Mouse (Mus musculus): Measurements from ENCODE around the gene Upk3b.
A peak's percentile ranks its signal among the peaks of the same experiment; 100 is the strongest.

Upk3b gene

DNA sequence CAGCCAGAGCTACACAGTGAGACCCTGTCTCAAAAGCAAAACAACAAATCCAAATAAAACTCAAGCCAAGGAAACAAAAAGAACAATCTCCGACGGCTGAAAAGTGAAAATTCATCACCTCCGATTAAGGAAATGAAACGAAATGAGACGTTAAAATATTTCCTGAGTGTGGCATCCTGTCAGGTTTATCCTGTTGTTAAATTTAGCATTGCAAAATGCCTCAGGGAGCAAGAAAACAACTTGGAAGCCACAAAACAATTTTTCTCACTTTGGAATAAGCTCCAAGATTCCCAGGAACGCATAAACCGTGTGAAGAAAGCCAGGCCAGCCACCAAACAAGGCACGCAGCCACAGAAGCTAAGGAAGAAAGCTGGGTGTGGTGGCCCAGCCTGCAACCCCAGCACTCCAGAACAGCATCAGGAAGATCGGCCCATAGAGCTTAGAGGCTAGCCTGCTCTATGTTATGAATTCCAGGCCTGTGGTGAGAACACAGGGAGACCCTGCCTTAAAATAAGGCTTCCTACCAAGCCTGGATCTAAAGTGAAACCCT, 38.8 kb downstream of the Upk3b start:
- no peak for DNase-seq

GRCm38 (mm10) chr5:136078136-136078535, 39.8 kb downstream of the Upk3b start:
- DNase-seq: no peak

- DNase-seq: no peak
These were observed 44.0 kb downstream of the Upk3b start for GRCm38 (mm10) chr5:136082345-136082744.

DNA sequence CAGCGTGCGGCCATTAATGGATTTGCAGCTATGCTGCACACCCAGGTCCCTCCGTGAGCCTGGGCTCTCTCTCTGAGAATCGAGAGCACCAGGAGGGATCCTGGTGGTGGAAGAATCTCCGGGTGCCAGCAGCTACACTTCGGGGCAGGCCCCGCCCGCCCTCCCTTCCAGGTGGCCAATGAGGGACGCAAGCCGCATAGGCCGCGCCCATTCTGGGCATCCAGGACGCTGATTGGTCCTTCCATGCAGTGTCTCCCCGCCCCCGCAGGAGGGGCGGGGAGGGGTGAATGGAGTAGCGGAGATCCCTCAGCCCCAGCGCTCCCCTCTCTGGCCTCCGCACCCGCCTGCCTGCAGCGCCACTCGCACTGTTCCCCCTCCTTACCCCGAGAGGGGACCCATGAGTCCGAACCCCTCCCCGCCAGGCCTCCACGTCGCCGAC, 45.4 kb downstream of the Upk3b start, which contains the start of gene Rasa4:
Gene Rasa4, plus strand, starts transcription at position 248 of the 439 bp plus-strand sequence.
- DNase-seq: peak; percentile 91 to 93

DNA sequence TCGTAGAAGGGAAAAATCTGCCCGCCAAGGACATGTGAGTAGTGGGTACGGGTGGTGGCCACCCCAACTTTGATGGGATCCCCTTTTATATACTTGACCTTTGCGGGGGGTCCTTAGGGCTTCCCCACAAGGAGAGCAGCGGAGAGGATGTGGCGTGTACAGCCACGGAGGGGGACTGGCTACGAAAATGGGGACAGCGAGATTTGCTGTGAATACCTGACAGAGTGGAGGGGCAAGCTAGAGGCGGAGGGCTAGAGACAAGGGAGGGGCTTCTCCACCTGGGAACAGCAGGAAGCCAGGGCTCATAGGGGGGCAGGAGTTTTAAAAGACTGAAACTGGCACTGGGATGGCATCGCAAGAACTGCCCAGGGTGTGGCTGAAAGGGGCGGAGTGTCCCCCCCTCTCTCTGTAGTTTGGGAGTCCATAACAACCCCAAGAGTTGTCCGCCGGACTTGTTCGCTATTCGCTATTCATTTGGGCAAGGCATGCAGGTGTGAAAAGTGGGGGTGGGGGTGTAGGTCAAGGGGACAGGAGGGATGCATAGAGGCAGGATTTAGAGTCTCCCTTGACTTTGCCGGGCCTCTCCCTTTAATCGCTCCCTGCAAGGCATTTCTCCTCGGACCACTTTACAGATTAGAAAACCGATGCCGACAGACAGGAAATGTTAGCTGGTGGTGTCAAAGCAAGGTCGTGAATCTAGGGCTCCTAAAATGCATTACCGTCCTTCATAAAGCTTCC, 46.0 kb downstream of the Upk3b start:
- peak in 1 of 2 experiments; percentile 28 for DNase-seq

DNA sequence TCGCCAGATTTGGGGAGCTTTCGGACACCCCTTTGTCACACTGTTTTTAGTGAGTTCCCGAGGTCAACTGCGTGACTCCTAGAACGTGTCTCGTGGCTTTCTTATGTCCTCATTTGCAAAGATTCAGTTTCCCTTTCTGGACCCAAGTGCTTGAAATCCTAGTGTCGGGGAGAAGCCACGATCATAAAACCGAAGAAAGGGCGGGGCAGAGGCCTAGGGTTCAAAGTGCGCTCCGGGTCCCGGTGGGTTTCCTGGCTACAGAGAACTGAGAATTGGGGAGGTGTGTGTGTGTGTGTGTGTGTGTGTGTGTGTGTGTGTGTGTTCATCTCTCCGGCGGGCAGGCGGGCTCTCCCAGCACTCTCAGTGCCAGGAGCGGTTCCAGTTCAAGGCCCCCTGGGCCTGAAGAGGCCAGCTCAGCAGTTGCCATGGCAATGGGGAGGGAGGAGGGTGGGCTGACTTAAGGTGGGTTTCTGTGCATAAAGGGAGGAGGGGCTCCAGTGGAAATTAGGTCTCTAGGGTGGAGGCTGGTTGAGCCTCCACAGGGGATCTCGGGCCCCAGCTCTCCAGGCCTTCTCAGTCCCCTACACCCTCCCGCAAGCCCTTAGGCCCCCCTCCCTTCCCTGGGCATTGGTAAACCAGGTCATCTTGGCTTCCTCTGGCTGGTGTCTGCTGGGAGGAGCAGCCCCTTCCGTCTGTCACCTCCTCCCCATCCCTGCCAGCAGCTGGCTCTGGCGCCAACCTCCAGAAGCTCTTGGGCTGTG, 46.8 kb downstream of the Upk3b start:
- DNase-seq: peak in 1 of 2 experiments; percentile 45

GRCm38 (mm10) chr5:136086290-136086689, 48.0 kb downstream of the Upk3b start:
- DNase-seq: no peak

DNA sequence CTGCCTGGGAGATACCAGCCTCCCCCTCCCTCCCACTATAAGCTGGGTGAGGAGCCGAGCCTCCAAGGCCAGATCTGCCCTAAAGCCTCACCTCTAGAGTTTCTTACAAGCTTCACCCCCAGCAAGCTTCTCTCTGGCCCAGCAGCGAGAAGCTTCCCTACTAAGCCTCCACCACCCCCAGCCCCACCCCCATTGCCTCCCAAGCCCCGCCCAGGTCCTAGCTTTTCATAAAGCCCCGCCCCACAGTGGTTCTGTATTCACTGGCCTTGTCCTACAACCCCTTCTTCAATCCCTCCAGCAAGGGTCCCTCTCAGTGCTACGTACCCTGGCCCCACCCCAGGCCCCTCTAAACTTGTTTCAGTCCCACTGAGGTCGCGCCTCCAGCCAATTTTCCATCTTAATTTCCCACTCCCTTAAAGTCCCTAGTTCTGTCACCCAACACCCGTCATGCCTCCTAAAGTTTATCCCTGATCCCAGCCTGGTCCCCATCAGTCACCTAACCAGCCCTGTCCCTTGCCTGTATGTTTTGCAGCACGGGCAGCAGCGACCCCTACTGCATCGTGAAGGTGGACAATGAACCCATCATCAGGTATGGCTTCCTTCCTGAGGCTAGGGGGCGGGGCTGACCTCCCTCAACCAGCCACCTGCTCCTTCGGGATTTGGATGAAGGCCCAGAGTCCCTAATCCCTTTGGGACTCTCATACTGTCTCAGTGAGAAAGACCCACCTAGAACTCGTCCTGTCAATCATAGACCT, 50.7 kb downstream of the Upk3b start:
- no peak for DNase-seq

- DNase-seq: no peak
These were observed 53.6 kb downstream of the Upk3b start for GRCm38 (mm10) chr5:136091927-136092326.

- DNase-seq: no peak
These were observed 56.1 kb downstream of the Upk3b start for GRCm38 (mm10) chr5:136094249-136095010.

GRCm38 (mm10) chr5:136095089-136095488, 56.8 kb downstream of the Upk3b start:
- DNase-seq: no peak
